Mouse (Mus musculus) cerebellum, adult 8-10 months (tissue): ENCODE data around the gene Defb21.
A peak's percentile ranks its signal among the peaks of the same experiment; 100 is the strongest.

Experiments used
- DNase-seq: peaks from one replicate; pipeline ENCODE4 v3.0.0; 2022

The Defb21 gene

DNA sequence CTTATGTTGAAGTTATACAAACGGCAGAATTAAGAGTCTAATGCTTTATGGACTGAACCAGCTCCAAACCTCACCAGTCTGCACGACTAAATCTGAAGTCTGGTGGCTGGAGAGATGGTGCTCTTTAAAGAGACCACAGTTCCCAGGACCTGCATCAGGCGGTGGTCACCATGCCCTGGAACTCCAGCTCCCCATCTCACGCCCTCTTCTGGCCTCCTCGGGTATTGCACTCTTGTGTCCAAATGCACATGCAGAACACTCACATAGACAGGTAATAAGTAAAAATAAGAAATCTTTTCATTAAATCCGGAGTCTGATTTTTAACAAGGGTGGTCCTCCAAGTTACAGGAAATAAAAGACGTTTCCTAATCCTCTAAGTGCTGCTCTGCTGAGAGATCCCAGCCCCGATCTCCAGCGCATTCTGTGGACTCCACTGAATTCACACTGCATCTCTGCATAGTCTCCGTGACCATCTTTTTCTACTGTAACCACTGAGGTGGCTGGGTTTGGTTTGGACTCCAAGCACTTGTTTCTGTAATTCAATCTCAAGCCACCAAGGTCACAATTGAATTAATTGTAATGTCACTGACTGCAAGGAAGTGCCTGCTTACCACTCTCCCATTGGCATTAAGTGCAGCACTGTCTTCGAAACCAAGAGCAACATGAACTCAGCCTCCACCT, at the start of gene Defb21:
Gene Defb21, plus strand, starts transcription at position 631 of the 681 bp plus-strand sequence.
- no peak for DNase-seq

DNA sequence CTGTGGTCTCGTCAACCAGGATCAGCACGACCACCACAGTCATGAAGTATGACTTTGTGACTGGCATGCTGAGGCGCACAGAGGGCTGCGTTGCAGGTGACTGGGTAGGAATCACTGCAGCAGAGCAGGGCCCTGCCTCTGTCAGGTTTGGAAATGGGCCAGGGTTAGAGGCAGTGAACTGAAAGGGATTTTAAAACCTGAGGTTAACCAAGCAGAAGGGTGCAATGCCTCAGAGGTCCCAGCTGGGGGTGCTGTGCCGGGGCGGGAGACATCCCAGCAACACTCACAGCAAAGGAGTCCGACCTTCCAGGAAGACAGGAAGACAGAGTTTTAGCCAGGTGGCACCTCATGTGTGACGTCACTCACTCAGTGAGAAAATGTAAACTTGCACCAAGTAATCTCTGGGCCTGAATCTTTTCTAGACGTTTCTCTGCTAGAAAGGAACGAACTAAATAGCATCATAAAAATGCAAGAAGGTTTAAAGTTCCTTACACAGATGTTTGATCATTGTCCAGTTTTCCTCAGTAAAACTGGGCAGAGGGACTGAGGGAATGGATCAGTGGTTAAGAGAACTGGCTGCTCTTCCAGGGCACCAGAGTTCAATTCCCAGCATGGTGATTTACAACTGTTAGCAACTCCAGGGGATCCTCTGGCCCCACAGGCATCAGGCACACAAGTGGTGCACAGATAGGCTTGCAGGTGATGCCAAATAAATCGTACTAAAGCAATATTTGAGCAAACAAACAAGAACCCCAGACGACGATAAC, 32.4 kb upstream of the Defb21 start, which contains the start of gene Defb29:
Gene Defb29, minus strand, starts transcription at position 155 of the 767 bp plus-strand sequence.
- DNase-seq: no peak

DNA sequence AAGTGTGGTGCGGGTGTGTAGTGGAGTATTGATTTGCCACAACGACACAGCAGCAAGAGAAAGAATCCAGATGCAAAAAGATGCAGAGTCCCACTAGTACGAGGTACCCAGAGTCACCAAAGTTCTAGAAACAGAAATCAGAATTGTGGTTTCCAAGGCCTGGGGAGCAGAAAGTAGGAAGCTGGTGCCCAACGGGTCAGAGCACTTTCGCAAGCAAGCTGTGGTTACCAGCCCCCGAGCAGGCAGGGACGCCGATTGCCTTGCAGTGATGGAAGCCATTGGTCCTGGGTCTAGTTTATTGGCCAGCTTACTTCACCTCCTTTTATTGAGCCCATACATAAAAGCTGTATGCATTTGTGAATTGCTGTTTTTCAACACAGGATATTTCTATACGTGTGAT, 30.6 kb upstream of the Defb21 start:
- DNase-seq: no peak

DNA sequence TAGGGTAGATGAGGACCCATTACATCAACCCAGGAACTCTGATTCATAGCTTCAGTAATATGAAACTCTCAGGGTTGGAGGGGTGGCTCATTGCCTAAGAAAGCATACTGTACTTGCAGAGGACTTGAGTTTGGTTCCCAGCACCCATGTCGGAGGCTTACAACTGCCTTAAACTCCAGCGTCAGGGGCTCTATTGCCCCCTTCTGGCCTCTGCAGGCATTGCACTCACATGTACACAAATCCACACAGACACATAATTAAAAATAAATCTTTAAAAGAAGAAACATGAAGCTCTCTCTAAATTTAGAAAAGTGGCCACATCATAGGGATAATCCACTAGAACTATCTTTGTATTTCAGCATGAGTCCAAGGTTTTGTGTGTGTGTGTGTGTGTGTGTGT, 29.6 kb upstream of the Defb21 start:
- DNase-seq: no peak

DNA sequence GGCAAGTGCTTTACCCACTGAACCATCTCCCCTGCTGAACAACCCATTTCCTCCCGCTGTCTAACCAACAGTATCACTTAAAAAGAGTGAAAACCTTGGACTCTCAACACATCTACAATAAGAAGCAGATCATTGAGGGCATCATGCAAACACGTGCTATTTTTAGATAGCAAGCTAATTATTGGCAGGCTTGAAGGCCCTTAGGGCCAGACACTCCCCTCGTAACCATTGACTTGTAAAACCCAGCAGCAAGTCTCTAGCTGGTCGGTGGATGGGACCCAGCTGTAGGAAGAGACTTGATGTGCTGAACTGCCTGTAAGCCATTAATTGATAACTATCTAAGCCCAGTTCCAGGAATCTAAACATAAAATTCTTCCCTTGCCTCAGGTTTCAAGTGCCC, 29.1 kb upstream of the Defb21 start:
- DNase-seq: no peak

DNA sequence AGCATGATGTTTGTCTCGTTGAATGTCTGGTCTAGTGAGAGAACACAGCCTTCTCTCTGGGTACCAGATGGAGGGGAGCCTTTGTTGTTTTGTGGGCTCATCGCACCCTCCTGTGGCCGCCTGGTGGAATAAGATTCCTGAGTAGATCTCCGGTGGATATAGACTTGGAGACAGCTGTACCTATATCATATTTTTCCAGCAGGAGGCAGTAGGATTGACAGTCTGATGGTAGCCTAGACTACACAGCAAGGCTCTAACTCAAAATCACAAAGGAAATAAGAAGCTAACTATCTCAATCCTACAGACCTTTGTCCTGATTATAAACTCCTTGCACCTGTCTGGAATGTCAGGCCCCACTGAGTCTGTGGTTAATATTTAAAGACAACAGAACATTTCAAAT, 27.9 kb upstream of the Defb21 start:
- peak; percentile 4 for DNase-seq

DNA sequence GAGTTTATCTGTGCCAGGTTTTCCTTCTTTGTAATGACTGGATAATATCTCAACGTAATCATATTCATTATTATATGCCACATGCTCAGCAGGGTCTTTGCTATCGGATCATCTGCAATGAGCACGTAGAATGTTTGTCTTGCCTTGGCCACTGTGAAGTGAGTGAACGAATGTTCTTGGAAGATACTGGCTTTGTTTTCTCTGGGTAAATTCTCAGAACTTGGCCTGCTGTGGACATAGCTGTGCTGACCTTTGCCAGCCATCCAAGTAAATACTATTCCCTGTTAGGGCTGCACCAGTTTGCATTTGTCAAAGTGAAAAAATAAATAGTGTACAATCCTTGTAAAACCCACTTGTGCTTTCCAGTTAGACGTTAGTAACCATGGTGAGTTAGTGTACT, 24.4 kb upstream of the Defb21 start:
- no peak for DNase-seq

DNA sequence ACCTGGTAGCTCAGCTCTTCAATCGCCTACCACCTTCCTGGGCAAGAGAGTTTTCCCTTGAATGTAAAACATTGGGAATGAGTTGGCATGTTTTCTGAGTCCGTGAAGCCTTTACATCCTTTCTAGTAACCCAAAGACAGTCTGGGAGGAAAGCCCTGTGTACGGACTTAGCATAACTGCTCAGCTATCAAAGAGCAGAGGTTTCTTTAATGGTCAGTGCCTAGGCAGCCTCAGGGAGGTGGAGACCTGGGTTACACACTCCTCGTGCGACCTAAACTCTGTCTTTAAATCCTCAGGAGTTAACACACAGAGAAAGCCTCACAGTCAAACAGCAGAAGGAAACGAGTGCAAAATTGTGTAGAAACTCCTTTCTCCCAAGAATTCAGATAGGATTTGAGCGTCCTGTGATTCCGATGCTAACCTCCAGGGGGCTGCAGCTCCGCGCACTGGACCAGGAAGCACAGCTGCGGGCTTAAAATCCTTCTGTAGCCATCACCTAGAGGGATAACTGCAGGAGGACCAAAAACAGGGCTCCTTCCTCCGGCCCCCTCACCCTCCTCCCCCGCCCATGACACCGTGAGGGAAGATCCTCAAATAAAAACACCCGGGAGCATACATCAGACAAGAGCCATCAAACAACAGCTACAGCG, 18.6 kb upstream of the Defb21 start:
- peak; percentile 32 for DNase-seq

DNA sequence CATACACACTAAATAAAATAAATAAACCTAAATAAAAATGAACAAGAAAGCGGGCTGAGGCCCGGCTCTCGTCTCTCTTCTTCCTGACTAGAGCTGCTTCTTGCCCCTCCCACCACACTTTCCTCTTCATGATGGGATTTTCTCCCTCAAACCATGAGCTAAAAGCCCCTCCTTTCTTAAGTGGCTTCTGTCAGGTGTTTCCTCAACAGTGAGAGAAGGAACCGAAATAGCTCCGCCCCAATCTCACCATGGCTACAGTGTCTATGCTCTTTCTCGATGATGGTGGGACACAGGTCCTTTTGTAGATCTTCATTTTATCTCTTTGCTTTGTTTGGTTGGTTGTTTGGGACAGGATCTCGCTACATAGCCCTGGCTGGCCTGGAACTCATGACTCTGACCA, 15.9 kb upstream of the Defb21 start:
- no peak for DNase-seq

DNA sequence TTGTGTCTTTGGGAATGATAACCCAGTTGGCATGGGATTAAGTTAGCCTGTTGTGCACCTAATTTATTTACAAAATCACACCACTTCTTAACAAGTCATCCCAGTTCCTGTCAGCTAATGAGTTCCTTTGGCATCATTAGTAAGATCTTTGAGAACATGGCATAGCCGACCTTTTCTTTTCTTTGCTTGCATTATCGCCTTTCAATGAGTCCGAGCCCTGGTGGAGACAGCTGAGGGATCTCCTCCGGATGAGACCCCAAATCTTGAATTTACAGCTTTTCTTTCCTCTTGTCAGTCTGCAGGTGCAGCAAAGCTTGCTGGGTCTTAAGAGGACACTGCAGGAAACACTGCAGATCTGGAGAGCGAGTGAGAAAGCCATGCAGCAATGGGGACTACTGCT, 3.5 kb upstream of the Defb21 start, which contains the start of gene Gm17416:
Gene Gm17416, plus strand, starts transcription at position 301 of the 400 bp plus-strand sequence.
- no peak for DNase-seq

DNA sequence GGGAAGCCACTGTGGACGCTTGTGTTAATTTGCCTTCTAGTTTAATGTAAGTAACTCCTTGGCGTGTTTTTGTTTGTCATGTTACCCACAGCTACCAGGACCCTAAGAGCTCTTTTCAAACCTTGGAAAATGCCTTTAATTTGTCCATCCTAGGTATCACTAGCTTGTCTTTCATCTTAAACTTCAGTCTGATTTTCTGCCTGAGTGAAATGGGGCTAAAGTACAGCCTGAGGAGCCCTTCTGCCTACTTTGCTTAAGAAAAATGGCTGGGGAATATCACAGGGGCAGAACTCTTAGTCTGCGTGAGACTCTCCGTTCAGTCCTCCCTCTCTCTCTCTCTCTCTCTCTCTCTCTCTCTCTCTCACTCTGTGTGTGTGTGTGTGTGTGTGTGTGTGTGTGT, 2.7 kb upstream of the Defb21 start:
- DNase-seq: no peak

DNA sequence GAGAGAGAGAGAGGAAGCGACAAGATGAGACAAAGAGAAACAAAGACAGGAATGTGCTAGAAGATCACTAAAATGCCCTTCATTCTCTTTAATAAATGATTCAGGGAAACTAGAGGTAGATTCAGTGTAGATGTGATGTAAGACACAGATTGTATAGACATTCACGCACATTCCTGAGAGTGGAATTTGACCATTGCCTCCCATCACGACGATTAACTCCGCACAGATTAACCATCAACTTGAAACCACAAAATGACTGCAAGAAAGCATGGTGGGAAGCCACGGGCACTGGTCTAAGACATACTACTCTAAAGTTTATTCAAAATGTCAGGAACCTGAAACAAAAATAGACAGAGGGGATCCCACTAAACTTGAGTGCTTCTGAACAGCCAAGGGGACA, 2.2 kb upstream of the Defb21 start:
- no peak for DNase-seq

DNA sequence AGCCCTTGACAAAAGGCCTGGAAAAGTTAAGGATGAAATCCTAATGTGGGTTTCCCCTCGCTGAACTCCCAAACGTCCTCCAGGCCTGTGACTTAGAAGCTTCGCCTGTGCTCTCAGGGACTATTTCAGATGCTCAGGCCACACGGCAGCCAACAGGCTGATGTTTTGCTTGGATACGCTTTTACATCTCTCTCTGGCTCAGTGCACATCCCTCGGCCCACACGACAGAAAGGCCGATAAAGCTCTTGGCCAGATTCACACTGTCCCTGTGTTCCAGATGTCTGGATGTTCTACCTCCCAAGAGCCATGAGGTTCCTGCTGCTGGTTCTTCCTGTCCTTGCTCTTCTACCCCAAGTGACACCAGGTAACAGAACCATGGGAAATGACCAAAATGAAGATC, 940 bp downstream of the Defb21 start:
- no peak for DNase-seq

DNA sequence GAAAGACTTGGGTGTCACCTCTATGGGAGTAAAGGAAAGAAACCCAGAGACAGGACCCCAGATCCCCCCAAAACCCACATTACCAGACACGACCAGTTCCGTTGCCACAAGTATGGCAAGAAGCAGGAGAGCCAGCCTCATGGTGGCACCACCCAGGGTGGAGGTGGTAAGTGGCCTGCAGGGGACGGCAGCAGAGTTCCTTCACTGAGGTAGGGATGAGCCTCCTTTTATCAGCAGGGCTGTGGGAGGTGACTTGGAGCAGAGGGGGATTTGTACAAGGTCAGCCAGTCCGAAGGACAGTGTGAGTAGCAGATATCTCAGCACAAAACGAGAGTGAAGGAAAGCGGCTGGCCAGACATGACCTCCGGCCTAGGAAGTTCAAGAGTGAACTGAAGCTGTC, 7.6 kb downstream of the Defb21 start, which contains the start of gene Defb19:
Gene Defb19, minus strand, starts transcription at position 206 of the 400 bp plus-strand sequence.
- DNase-seq: no peak

DNA sequence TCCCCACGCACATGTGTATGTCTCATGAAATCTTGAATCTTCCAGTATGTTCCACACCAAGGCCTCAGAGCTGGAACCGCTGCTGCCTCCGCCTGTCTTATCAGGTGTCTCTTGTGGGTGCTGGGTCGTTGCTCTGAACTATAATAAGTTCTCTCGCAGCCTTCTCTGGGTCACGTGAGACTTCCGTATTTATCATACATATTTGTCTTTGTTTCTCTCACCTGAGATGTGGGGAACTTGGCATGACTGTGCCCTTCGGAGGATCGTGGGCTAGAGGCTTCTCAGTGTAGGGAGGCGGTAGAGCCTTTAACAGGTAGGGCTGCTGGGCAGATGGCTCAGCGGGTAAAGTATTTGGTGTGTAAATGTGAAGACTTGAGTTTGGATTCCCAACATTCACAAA, 8.1 kb downstream of the Defb21 start:
- no peak for DNase-seq

DNA sequence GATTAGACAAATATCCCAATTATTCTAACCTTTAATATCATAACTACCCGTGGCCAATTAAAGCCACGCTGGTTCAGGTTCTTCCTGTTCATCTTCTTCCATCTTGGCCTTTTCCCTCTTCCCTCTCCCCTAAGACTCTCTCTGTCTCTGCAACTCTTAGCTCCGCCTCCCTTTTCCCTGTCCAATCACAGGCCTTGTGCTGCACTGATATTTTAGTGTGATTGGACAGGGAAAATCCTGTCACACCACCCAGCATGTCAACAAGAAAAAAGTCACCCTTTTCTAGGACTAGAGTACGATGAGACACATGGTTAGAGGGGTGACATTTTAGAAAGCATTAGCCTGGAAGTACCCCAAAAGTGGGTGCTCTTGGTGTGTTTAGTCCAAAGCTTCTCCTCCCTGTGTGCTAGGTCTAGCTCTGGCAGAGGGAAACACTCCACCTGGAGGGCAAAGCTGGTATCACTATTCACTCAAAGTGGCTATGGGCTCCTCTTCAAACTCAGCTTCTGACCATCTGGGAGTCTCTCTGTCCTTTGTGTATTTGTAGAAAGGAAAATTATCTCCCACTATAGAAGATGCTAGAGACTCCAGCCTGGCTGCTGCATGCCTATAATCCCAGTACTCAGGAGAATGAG, 14.5 kb downstream of the Defb21 start:
- no peak for DNase-seq

DNA sequence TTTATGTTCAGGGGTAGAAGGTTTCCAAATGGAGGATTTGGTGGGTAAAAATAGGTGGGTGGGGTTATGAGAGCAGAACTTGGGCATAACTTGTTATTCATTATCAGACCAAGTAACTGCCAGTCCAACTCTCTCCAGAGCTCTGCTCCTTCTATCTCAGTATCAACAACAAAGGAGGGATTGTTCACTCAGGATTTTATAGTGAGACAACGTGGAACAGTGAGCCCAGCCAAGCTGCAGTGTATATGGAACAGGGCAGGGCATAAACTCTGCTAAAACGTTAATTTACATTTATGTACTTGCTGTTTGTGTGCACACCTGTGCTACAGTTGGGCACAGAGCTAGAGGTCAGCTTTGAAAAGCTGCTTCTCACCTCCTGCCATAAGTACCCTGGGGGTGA, 15.9 kb downstream of the Defb21 start:
- no peak for DNase-seq

DNA sequence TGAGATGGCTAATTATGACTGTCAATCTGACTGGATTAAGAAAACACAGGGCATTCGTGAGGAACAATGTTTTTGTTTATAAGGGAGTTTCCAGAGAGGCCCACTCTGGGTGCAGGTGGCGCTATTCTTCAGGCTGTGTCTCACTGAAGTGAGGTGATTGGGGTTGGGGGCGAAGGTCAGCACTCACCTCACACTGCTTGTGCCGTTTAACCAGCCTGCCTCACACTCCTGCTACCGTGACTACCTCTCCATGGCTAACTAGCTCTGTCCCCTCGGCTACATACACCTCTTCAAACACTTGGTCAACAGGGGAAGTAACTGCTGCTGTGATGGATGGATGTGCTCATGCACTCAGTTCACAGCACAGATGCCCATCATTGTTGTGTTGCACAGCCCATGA, 16.5 kb downstream of the Defb21 start:
- DNase-seq: no peak

DNA sequence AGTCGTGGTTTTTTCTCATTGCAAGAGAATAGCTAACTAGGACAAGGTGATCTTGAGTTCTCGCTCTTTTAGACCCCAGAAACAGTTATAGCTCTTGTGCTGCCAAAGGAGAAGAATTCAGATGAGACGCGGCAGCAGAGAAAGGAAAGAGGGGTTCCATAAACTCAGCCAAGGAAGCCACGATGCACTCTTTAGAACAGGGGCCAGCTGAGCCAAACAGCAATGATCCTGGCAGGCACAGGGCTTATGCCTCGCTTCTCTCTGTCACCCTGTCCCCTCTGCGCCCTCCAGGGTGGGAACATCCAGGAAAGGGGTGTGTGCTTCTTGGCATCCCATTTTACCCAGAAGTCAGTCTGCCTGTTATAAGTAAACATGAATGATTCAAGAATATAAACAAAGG, 26.8 kb downstream of the Defb21 start, which contains the start of gene Defb45:
Gene Defb45, minus strand, starts transcription at position 101 of the 400 bp plus-strand sequence.
- DNase-seq: no peak

DNA sequence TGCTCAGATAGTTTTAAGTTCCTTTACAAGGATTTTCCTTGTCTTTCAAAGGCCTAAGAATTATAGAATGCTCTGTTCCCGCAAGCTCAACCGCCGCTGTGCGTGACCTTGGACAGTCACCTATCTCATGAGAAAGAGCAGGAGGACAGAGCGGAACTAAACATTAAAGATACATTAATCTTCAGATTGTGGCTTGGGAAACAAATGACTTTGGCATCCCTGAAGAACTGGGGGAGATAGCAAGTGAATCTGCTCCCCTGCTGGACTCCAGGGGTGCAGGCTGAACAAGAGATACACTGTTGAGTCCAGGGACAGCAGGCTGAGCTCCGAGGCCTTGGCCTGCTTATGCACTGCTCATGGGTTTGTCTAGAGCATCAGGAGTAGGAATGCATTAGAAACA, 27.5 kb downstream of the Defb21 start:
- DNase-seq: no peak

DNA sequence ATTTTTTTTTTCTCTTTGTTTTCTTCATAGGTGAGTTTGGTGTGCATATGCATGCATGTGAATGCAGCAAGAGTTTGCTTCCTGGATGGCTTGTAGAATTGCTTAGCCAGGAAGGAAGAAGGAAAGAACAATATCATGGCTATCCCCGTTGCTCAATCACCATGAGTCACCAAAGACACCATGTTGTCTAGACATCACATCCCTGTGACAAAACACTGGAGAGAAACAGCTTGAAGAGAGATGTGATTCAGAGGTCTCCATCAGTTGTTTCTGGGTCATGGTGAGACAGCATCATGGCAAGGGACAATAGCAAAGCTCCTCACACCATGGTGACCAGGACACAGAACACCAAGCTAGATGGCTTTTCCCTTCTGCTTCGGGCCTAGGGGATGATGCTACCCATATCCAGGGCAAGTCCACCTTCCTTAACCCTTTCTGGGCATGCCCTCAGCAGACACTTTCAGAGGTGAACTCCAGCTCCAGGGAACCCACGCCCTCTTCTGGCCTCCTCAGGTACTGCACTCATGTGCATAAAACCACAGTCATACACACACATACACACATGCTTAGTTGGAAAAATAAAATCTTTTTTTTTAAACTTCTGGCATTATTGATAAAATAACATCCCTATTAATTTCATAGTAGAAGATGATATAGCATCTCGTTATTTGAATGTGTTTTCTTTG, 28.9 kb downstream of the Defb21 start:
- DNase-seq: no peak

DNA sequence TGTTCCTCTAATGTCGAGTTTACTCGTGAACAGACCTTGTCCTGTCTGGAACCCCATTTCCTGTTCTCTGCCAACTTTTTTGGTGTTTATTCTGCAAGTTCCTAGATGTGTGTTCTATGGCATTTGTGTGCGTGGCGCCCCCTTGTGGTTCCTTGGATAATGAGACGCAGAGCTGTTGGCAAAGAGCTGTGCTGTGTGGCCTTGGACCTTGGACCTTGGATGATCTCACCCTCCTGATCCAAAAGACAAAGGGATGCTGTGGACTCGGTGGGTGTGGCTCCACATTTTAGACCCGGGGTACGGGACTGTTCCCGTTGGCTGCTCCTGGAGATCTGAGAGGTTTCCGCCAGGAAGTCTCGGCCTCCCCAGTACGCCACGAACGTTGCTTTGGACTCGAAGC, 31.5 kb downstream of the Defb21 start, which contains the start of gene Defb36:
Gene Defb36, plus strand, starts transcription at position 271 of the 400 bp plus-strand sequence.
- no peak for DNase-seq

DNA sequence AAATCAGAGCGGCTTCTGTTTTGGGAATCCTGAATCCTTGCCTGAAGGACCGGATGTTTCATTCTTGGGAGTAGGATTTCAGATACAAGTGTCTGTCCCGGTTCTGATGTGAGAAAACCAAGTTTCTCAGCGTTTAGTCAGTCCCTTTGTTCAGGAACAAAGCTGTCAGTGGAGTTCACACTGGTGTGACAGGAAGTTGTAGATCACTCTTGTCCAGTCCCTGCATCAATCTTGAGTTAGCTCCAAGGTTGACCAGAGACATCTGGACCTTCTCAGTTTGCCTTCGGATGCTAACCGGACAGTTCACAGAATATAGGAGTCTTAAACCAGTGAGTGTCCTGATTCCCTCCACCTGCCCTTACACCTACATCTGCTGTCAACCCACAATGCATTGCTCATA, 35.2 kb downstream of the Defb21 start:
- DNase-seq: no peak
